Mouse (Mus musculus) T-helper 2 cell (primary cell): Measurements from ENCODE around the gene Calm2.

Experiments used
- in situ Hi-C: fragments of 300-600 bp; cut with MboI, MseI; formaldehyde crosslinking; loops from one replicate; pipeline ENCODE4 v1.15.1; 2025; ENCODE audit warnings: high pct_unique_total_duplicates

The Calm2 gene

DNA sequence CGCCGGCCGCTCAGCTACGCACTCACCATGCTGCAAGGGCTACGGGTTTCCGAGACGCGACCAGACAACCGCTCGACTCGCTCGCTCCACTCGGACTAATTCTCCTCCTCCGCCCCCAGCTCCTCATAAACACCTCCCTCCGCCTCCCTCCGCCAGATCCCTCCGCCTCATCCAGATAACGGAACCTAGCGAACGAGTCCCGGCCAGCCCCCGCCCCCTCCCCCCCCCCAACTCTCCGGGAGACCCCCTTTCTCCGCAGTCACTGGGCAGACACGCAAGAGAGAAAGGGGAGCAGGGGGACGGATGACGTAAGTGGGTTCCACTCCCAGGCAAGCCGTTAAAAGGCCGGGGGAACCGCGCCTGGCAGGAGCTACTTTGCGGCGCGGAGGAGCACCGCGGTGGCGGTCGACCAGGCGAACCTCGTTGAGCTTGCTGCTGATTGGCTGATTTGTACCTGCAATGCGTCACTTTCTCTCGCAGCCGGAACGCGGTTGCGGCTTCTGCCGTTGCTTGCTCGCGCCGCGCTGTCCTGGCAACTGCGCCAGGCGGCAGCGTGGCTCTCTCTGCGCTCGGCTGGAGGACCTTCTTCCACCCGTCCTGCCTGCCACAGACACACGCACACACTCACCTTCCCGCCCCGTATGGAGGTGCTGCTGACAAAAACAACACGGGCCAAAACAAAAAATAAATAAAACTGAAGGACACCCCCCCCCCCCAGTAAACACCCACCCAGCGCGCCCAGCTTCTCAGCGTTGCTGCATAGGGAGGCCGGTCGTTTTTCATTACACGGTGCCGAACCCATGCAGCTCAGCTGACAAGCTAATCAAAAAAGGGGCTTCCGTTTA is at the start of gene Calm2:
TSS of gene Calm2 (minus strand) at position 169 of the 845 bp plus-strand sequence.
- in situ Hi-C loops: no loop called here

DNA sequence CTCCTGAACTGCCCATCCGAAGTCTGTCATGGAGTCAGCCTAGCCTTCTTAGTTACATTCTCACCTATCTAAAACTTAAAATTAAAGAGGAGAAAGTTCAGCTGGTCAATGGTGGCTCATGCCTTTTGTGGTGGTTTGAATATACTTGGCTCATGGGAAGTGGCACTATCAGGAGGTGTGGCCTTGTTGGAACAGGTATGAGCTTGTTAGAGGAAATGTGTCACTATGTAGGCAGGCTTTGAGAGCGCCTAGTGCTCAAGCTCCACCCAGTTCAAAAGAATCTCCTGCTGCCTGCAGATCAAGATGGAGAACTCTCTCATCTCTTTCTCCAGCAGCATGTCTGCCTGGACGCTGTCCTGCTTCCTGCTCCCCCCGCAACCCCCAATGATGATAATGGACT is 48.8 kb upstream of the Calm2 start:
- in situ Hi-C loops: no loop called here

DNA sequence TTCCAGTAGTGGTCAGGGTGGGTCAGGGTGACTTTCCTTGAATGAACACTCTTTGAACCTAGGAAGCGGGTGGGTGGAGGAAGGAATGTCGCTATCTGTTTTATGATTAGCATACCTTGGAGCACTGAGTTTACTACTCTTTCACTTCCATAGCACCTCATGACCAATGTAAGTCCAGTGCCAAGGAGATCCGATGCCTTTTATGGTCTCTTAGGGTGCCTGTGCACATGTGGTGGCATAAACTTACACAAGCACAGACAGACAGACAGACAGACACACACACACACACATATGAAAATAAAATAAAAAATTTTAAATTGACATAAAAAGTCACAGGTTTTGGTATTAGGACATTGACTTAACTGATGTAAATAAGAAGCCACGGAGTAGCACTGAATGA is 47.6 kb upstream of the Calm2 start:
- in situ Hi-C loops: no loop called here

DNA sequence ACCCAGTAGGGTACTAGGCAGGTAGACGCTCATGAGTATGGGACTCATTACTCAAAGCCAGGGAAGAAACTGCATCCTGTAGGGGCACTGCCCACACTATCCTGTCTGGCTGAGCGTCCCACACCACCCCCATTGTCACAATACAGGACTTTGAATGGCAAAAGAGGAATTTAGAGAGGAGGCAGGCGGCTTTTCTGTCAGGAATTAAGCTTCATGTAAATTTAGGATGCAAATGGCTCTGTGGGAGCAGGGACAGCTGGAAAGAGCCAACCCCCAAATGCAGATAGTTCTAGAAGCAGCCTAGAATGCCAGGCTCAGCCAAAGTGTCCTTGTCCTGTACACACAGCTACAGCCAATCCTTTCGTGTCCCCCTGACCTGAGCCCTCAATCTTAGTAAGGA is 45.6 kb upstream of the Calm2 start:
- in situ Hi-C loops: no loop called here

DNA sequence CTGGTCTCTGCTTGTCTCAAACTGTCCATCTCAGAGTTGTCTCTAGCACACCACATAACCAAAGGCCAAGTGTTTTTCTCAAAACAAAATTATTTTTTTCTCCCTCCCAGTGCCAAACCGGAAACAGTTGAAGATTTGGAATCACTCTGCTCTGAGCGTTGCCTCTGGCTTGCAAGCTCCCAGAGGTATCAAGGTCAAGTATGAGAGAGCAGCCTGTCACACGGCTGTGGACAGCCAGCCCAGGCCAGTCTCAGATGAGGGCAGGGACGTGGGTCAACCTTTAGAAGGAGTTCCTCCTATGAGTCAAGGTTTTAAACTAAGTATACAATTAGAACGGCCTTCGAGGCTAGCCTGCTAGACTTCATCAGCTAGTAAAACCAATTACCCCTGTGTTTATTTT is 43.6 kb upstream of the Calm2 start:
- in situ Hi-C loops: no loop called here

GRCm38 (mm10) chr17:87485751-87486150 is 39.0 kb upstream of the Calm2 start:
- in situ Hi-C loops: no loop called here

DNA sequence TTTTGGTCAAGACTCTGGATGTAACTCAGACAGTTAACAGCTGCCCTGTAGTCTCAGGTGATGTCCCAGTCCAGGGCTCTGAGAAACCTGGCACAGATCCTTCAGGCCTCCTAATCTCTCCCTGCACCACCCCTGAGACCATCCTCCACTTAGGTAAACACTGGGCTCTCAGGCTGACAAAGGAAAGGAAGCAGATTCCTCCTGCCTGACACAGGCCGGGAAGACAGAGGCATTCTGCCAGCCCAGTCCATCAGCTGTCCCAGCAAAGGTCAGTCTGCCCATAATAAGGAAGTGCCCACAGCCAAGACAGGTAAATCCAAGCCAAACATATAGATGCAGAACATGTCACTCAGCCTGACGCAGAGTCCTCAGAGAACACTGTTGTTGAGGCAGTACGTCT is 36.1 kb upstream of the Calm2 start:
- in situ Hi-C loops: no loop called here

- in situ Hi-C loops: no loop called here
Observed at GRCm38 (mm10) chr17:87478569-87478968, 31.8 kb upstream of the Calm2 start.

GRCm38 (mm10) chr17:87477611-87478010 is 30.9 kb upstream of the Calm2 start:
- in situ Hi-C loops: no loop called here

DNA sequence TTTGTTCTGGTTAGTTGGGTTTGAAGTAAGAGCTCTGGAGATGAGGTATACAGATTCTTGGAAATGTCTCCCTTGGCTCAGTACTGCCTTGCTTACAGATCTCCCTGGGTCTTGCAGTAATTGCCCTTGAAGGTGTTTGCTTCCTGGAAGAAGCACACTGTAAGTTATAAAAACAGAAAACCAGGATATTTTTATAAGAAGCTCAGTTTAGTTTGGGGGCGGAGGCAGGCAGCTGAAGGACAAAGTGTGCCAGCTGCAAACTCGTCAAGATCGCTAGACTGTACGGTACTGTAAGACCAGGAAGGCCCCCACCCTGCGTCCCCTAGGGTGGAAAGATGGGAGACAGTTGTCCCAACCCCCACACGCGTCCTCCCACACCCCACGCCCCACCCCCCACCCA is 28.6 kb upstream of the Calm2 start:
- in situ Hi-C loops: no loop called here

GRCm38 (mm10) chr17:87474501-87474795 is 27.7 kb upstream of the Calm2 start:
- in situ Hi-C loops: no loop called here

DNA sequence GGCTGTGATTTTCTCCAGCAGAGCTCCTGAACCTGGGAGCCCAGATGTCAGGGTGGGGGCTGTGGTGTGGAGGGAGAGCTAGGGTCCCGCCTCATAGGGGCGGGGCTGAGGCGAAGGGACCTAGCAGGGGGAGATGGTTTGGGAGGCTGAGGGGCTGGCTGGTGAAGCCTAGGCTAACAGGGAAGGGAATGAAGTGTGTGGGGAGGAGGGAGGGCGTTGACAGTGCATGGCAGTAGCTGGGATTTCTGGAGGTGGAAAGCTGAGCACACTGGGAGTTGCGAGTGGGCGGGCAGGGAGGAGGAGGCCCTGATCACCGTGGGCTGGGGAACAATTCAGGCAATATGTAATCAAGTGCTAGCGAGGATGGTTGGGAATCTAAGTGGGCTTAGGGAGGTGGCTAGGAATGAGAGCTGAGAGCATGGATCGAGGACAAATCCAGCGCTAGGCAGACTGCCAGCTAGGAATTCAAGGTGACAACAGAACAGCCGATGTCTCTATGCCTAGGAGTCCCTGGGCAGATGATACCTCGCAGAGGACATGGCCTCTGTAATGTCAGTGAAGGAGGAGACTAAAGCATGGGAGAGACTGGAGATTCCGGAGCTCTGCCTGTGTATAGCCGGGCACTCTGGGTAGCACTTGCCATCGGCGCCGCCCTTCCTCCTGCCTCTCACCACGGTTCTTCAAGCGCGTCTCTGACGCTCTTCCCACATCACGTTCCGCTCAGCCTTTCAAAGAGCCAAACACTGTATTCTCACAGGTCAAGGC is 27.2 kb upstream of the Calm2 start:
- in situ Hi-C loops: no loop called here

DNA sequence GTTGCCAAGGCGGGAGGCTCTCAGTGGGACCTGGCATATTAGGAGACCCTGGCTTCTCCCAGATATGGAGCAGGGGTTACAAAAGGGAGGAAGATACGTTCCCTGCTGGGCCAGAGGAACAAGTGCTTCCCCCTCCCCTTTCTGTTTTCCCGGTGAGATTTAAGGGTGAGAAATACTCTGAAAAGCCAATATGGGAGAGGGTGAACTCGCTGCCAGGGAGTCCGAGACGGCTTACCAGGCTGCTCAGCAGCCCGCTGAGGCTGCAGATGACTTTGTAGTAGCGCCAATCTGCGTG is 26.7 kb upstream of the Calm2 start:
- in situ Hi-C loops: no loop called here

DNA sequence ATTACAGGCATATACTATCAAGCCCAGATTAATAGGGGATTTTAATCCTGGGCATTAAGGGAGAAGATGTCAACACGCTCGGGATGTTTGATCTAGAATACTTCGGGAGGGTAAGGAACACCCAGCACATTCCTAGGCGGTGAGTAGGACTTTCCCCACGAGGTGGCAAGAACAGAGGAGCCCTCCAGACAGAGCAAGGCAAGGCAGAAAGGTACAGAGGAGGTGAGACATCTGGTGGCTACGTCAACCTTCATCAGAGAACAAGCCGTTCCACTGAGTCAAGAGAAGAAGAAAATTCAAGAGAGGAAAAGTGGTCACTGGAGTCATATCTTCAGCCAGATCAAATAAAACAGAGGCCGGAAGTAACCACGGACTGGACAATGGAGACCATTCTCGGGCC is 26.1 kb upstream of the Calm2 start:
- in situ Hi-C loops: no loop called here

GRCm38 (mm10) chr17:87471661-87472060 is 24.9 kb upstream of the Calm2 start:
- in situ Hi-C loops: no loop called here

DNA sequence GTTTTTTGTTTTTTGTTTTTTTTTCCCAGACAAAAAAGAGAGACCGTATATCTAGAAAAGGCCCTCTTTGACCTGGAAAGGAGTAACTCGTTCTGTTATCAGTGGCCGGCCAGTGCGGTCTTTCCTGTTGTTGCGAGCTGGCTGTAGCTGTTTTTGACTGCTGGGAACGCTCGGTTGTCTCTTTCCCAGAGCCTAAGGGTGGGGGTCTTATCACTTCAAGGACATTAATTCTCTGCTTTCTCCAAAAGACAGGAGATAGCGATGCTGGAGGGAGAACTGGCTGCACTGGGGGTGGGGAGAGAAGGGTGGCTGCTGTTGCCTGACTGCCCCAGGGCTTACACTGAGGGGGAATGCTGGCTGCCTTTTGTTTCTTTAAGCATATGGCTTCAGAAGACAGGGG is 24.1 kb upstream of the Calm2 start:
- in situ Hi-C loops: no loop called here

DNA sequence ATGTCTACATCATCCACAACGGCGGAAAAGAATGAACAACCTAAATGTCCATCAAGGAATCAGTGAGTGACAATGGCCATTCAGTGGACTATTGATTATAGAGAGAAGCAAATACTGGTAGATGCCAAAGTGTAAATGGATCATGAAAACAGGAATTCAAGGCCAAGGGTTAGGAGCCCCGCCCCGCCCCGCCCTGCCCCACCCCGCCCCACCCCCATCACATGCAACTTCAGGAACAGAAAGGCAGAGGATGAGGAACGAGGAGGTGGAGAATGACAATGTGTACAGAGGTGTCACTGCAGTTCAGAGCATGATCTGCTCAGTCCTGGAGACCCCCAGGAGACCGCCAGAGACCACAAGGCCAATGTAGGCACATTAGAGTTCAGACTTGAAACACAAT is 23.5 kb upstream of the Calm2 start:
- in situ Hi-C loops: no loop called here

GRCm38 (mm10) chr17:87469428-87469827 is 22.7 kb upstream of the Calm2 start:
- in situ Hi-C loops: no loop called here

DNA sequence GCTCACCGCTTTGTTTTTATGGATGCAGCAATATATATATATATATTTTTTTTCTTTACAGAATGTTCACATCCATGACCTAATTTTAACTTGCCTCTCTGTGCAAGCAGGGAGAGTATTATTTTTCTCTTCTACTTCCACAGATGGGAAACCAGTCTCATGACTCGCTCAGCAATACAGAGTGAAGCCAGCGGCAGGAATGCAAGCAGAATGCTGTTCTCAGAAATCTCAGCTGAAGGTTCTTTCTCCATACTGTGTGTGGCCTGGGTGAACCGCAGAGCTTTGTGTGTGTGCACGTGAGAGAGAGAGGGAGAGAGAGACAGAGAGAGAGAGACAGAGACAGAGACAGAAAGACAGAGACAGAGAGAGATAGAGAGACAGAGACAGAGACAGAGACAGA is 21.9 kb upstream of the Calm2 start:
- in situ Hi-C loops: no loop called here

DNA sequence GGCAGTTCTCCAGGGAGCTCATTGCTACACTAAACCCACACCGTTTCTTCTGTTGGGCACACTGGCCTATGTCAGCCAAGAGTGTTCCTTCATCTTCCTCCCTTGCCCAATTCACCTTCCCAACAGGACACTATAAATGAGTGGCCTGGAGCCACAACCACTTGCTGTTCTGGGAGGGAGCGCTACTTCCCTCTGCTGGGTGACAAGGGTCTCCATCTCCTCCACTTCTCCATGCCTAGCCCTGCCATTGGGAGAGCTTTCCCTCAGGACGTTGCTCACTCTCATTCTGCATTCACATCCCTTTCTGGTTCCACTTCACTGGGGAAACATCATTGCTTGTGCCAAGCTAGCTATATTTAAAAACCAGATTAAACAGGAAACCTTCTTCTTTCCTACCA is 14.8 kb upstream of the Calm2 start:
- in situ Hi-C loops: no loop called here

- in situ Hi-C loops: no loop called here
Observed at GRCm38 (mm10) chr17:87460669-87461498, 14.1 kb upstream of the Calm2 start.

- in situ Hi-C loops: no loop called here
Observed at GRCm38 (mm10) chr17:87459750-87460668, 13.3 kb upstream of the Calm2 start.
